Mouse (Mus musculus): ENCODE measurements around the gene Ptms.

Ptms gene

DNA sequence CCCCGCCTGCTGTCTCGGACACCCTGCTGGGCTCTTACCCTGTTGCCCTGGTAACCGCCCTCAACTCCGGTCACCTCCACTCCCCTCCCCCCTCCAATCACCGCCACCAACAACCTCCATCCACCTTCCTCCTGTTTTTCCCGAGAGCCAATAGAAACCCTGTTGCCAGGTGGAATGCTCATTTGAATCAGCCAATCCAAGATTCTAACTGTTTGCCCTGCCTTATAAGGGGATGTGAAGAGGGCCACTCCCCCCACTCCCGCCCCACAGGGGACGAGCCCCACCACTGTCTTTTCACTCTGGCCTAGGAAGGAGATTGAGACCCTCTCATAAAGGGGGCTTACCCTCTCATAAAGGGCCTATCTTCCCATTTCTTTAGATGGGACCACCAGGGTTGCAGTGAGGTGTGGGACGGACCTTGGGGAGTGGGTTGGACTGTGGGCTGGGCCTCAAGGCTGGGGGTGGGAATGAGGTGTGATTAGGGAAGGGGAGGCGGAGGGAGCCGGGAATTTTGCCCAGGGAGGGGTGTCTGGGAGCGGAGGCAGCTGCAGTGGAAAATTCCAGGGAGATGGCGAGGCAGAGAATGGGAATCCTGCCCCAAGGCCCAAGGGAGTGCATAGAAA lies at the start of gene Ptms:
Ptms (minus strand) TSS at position 409 of the 623 bp plus-strand sequence.
- DNase-seq (ENCODE audit: low spot score): peak; percentile 85

DNA sequence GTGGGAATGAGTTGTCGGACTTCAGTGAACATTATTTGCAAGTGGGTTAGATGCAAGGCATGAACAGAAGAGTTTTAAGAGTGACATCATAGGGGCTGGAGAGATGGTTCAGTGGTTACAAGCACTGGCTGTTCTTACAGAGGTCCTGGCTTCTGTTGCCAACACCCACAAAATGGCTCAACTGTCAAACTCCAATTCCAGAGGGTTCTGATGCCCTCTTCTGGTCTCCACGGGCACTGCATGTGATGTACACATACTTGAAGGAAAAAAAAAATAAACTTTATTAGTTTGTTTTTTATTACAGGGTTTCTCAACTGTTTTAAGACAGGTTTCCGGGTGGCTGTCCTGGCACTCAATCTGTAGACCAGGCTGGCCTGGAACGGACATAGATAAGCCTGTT lies 47.9 kb upstream of the Ptms start:
- DNase-seq (ENCODE audit: low spot score): peak; percentile 23

DNA sequence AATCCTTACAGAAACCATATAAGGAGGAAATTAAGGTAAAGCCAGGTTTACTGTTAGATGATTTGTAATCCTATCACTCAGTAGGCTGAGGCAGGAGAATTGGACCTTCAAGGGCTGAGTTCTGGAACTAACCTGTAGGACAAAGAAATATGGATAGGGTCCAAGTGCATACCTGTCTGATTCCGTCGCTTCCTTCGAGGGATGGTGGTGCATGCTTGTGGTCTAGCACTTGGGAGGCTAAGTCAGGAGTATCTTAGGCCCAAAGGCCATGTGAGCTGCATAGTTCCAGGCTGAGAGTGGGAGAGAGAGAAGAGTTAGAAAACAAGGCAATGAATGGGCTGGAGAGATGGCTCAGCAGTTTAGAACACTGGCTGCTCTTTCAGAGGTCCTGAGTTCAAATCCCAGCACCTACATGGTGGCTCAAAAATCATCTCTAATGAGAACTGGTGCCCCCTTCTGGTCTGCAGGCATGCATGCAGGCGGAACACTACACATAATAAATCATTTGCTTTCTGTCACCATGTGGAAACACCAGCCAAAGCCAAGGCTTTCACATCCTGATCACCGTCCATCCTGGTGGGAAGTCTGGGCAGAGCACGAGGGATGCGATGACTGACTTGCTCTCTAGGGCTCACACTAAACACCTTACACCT lies 46.7 kb upstream of the Ptms start:
- DNase-seq (ENCODE audit: low spot score): no peak

GRCm38 (mm10) chr6:124965747-124966146 lies 45.8 kb upstream of the Ptms start:
- DNase-seq (ENCODE audit: low spot score): no peak

- DNase-seq (ENCODE audit: low spot score): peak; percentile 95
These were observed 45.3 kb upstream of the Ptms start, which contains the start of gene Cops7a for GRCm38 (mm10) chr6:124965088-124965719. Gene Cops7a, minus strand, starts transcription at chr6:124965538.

- no peak for DNase-seq (ENCODE audit: low spot score)
These were observed 44.7 kb upstream of the Ptms start for GRCm38 (mm10) chr6:124964638-124965037.

GRCm38 (mm10) chr6:124961021-124961420 lies 41.1 kb upstream of the Ptms start:
- DNase-seq (ENCODE audit: low spot score): no peak

GRCm38 (mm10) chr6:124959960-124960359 lies 40.1 kb upstream of the Ptms start:
- no peak for DNase-seq (ENCODE audit: low spot score)

GRCm38 (mm10) chr6:124958127-124958526 lies 38.2 kb upstream of the Ptms start:
- DNase-seq (ENCODE audit: low spot score): no peak

DNA sequence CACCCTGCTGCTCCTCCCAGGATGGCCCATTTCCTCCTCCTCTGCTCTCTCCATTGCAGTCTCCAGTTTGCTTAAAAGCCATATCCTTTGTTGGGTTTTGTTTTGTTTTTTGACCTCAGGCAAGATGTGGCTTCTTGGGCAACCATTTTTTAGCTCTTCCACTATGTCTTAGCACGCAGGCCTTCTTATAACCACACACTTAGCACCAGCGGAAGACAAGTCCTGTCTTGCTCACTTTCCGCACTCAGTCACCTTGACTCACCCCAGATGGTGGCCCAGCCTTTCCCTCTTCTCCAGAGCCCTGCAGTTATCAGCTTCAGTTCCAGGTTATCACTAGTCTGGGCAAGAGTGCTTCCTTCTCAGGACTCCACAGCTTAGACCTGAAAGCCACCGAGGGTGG lies 35.3 kb upstream of the Ptms start:
- DNase-seq (ENCODE audit: low spot score): no peak

- no peak for DNase-seq (ENCODE audit: low spot score)
These were observed 34.2 kb upstream of the Ptms start for GRCm38 (mm10) chr6:124953991-124954715.

GRCm38 (mm10) chr6:124943526-124943925 lies 23.6 kb upstream of the Ptms start:
- no peak for DNase-seq (ENCODE audit: low spot score)

GRCm38 (mm10) chr6:124941679-124942078 lies 21.8 kb upstream of the Ptms start:
- DNase-seq (ENCODE audit: low spot score): no peak

DNA sequence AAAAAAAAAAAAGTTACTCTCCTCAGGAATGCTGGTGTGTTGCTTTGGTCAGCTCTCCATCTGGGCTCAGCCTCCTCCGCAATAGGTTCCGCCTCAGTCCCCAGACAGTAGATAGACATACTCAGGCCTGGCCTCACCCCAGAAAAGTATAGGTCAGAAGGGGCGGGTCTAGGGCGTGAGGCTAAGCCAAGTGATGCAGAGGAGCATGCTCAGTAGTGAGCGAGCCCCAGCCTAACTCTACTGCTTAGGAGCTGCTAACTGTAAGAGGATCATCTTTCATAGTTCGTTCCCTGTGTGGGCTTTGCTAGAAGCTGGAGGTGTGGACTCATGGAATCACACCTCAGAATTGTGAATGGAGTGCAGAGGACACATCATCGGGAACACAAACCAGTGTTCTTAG lies 18.7 kb upstream of the Ptms start:
- DNase-seq (ENCODE audit: low spot score): no peak

GRCm38 (mm10) chr6:124937493-124937892 lies 17.6 kb upstream of the Ptms start:
- no peak for DNase-seq (ENCODE audit: low spot score)

GRCm38 (mm10) chr6:124936681-124937080 lies 16.8 kb upstream of the Ptms start:
- DNase-seq (ENCODE audit: low spot score): no peak

GRCm38 (mm10) chr6:124934670-124935069 lies 14.8 kb upstream of the Ptms start:
- DNase-seq (ENCODE audit: low spot score): no peak

GRCm38 (mm10) chr6:124933127-124933526 lies 13.2 kb upstream of the Ptms start:
- DNase-seq (ENCODE audit: low spot score): no peak

- DNase-seq (ENCODE audit: low spot score): no peak
These were observed 12.4 kb upstream of the Ptms start for GRCm38 (mm10) chr6:124932314-124932695.

- no peak for DNase-seq (ENCODE audit: low spot score)
These were observed 11.8 kb upstream of the Ptms start for GRCm38 (mm10) chr6:124931525-124932313.

DNA sequence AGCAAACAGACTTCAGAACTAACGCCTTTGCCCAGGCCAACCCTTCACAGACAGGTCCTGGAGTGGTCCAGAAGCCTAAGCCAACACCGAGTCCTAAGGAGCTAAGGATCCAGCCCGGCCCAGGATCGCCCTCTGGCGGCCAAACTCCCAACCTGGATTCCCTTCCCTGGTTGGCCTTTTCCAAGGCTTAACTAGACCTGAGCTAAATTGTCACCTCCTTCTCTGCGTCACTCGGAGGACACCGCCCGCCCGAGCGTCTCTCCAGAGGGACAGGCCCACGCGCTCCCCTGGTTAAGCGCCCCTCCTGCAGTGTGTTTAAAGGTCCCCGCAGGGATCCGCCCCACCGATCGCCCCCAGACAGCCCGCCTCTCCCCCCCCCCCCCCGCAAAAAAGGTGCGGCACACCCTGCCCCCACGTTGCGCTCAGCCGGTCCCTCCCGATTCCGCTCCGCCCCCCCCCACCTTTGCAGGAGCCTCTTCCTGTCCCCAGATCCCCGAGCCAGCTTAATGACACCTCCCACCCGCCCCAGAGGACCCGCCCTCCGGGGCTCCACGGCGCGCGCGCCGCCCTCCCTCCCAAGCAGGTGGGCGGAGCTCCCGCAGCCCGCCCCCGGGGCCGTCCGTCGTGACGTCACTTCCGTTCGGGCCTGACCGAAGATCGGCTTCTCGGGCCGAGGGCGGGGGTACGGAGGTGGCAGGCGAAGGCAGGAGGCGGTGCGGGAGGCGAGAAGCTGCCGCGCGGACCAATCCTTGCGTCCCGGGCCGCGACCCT lies 11.0 kb upstream of the Ptms start, which contains the start of gene Mlf2:
Mlf2 (plus strand) TSS at position 633 of the 771 bp plus-strand sequence.
- peak; percentile 99 for DNase-seq (ENCODE audit: low spot score)

Measured in ovary, postnatal 14 days (tissue).